Mouse (Mus musculus) monocyte, adult 2 months (primary cell): ENCODE results near the gene Gpa33.

ENCODE experiments used
- DNase-seq, 2 experiments: peaks; one replicate each; pipeline ENCODE4 v3.0.0; 2022; ENCODE audit warnings: low spot score in 2 of 2, low read depth in 1 of 2

Gpa33 gene

DNA sequence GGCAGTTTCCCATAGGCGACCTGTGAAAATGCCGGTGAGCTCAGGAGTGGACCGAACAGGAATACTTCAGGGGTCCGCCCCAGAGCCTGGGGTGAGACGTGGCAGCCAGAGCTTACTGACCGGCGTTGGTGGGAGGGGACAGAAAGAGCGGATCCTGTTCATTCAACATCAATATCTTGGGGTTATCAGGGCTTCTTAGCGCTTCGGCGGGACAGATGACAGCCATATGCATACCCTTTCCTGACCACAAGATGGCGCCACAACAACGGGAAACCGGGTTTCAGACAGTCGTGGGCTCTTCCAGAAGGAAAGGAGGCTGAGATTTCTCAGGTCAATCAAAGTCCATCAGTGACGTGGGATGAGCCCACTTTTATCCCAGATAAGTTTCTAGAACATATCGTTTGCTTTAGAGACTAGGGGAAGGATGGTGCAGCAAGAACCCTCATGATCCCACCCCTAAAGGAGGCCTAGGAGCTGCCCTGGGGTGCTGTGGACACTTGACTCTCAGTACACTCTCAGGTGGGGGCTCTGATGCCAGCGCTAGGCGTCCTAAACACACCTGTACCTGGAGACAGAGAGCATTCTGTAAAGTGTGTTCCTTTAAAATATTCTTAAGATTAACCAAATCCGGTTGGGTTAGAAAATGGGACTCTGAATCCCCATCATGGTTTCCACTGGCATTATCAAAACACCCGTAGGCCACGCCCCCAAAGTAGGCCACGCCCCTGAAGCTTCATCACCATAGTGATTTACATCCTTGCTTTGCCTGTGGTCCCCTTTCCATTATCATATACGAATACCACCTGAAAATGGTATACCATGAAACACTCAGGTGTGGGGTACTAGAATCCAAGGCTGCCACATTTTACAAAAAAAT, 30.8 kb downstream of the Gpa33 start:
- DNase-seq = peak in 1 of 2 experiments; percentile 21

DNA sequence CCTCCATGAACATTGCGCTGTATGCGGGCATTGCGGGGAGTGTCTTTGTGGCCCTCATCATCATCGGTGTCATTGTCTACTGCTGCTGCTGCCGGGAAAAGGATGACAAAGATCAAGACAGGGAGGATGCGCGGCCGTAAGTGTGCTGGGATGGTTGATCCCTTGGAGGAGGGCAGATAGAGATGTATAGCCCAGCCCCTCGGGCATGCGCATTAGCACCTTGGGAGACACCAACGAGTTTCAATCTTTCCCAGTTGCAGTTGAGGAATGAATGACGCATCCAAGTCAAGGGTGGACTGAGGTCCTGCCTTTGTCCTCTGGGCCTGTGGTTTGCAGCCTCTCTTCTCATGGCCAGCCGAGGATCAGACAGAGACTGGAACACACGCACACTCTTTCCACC, 34.5 kb downstream of the Gpa33 start:
- no peak for DNase-seq

DNA sequence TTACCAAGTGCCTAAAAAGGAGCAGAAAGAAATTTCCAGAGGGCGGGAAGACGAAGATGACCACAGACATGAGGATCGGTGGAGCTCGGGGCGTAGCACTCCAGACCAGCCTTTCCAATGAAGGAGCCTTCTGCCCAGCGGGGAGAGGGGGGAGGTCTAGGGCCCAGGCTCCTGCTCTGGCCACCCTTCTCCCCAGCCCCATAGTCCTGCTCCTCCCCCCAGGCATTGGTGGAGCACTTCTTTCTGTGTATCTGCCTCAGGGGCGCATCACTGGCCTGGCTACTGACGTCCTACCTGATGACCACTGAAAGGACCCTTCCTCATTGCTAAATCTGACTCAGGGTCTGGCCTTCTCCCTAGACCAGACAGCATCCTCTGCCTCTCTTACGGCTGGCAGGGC, 35.1 kb downstream of the Gpa33 start:
- DNase-seq = no peak

DNA sequence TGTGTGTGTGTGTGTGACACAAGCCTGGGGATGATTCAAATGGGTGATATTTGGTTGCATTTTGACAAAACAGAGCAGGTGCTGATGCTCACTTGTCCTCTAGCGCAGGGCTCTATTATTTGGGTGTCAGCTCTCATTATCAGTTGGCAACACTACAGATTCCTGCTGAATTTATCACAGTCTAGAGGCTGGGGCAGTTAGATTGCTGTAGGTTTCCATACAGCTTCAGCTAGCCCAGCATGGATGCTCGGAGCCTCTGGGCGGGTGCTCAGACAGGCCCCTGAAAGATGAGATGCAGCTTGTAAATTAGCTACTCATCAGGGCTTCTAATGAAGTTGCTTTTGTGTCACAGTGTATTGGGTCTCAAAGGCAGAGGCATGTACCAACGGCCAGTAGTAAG, 37.4 kb downstream of the Gpa33 start:
- no peak for DNase-seq

DNA sequence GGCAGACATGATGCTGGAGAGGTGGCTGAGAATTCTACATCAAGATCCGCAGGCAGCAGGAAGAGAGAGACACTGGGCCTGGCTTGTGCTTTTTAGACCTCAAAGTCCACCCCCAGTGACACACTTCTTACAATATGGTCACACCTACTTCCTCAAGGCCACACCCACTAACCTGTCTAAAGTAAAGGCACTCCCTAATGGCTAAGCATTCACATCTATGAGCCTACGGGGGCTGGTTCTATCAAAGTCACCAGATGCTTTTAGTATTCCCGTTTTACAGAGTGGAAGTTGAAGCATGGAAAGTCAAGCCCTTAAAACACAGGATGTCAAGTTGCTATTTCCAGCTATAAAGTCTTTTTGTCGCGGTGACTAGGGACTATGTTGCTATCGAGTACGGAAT, 38.0 kb downstream of the Gpa33 start:
- no peak for DNase-seq

DNA sequence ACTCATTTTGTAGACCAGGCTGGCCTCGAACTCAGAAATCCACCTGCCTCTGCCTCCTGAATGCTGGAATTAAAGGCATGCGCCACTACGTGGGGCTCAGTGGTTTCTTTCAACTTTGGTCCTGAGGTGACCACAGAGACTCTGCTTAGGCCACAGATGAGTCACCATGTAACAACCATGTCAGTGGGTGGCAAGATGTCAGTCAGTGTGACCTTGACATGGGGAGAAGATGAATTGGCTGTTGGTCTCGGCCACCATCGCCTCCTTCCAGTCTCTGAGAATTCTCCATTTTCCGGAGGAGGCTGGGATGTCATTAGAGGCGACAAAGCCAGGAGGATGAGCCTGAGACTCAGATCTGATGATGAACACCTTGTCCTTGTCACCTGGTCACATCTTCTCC, 39.7 kb downstream of the Gpa33 start:
- no peak for DNase-seq

DNA sequence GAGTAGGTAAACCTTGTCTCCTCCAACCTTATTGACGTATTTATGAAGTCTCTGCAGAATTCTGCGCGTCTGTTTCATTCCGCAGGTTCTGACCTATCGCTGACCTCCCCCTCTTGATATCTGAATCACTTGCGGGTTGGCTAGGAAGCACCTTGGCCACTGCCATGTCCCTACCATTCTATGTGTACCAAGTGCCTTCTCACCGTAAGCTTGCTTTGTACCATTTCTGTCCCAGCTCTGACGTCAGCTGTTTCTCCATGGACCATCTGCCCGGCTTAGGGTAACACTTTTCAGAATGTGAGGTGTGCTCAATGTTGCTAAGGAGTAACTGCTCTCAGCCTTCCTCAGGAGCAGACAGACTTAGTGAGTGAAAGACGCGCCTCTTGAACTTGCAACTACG, 40.8 kb downstream of the Gpa33 start:
- no peak for DNase-seq

DNA sequence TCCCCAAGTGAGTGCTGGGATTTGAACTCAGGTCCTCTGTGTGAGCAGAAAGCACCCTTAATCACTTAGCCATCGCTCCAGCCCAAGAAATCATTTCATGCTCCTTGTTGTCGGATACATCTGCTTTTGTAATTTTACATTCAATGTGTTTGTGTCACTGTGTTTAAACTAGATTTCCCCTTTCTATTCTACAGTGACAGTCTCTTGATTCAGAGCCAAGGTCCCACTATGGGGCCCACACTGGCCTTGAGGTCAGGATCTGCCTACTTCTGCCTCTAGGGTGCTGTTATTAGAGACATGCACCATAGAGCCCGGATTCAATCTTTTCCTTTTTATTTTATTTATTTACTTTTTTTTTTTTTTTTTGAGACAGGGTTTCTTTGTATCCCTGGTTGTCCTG, 43.0 kb downstream of the Gpa33 start:
- DNase-seq = no peak

DNA sequence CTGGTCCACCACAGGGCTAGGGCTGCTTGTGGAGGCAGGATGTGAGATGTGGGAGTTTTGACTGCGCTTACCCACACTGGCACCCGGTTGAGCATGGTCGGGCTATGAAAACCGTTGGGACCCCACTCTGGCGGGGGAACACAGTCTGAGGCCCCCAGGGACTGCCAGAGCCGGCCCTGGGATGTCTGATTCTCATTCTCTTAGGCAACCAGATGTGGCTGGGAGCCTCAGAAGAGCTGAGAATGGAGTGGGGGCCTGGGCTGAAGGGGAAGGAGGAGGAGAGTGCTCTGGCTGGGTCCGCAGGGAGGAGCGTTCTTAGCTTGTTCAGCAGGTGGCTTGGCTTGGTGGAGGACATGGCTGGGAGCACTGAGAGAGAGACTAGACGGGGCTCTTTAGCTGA, 43.6 kb downstream of the Gpa33 start:
- no peak for DNase-seq

DNA sequence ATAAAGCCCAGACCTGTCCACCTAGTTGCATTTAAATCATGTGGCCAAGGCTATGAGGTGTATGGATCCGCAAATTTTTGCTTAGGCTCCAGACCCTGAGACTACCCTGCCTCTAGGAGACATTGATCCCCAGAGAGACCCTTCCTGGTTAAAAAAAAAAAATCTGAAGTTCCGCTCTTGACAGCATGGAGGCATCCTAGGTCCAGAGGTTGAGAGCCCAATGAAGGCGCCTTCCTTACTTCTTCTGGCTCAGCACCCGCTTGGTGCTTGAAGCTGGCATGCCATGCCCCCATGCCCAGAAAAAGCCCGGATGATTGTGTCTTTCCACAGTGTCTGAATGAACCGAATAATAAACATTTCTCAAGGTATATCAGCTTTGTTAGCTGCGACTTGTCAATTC, 51.5 kb downstream of the Gpa33 start:
- no peak for DNase-seq

DNA sequence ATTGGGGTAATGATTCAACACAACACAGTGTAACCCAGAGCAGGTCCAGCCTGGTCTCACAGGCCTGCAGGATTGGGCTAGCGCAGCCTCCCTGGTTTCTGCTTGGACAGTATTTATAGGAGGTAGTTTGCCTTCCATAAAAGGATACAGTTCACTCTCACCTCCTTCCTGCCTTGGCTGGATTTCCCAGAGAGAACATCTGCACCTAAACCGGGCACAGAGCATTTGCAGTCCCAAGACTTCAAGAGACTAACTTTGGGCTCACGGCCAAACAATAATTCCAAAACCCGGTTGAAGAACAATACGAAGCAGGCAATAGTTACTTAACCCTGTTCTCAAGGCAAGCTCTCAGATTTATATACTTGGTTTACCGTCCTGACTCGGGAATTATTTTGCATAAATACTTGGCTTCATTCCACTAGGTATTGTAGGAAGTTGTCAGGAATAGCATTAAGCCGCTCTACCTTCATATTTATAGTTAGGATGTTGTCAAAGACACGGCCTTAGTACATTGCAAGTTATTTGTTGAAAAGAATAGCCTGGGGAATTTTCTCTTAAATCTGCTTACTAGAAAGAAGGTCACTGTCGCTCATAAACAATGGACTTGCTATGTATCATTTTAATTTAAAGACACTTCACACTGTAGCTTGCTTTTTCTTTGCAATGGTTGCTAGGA, 53.1 kb downstream of the Gpa33 start:
- no peak for DNase-seq

DNA sequence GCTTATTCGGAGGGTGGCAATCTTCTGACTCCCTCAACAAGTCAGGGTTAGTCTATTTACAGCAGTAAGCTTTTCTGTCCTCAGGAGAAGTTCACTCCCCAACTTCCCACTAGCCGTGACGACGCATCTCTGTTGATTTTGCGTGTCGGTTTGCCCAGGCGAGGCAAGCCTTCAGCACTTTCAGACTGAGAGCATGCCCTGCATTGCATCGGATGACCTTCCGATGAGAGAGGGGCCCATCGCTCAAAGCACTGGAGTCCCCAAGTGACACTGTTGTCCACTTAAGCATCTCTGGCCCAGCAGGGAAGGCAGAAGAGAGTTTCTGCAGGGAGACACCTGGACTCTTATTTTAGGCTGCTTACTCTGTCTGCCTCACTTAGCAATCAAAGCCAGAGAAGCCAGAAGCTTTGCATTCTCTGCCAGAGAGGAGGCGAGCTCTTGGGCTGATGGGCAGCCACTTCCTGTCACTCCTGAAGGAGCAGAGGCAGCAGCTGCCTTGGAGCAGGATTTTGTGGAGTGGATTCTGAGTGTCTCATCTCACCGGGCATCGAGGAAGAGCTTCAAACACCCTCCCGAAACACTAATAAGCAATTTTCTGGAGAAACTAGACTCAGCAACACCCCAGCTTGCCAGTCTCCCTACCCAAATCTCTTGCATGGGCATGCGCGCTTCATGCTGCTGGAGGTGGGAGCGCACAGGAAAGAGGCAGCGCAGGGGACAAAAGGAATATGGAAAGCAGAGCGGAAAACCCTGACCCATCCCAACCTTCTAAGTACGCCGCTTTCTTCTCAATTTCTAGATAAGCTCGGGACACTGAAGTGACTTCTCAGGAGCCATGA, 54.6 kb downstream of the Gpa33 start:
- DNase-seq = no peak

DNA sequence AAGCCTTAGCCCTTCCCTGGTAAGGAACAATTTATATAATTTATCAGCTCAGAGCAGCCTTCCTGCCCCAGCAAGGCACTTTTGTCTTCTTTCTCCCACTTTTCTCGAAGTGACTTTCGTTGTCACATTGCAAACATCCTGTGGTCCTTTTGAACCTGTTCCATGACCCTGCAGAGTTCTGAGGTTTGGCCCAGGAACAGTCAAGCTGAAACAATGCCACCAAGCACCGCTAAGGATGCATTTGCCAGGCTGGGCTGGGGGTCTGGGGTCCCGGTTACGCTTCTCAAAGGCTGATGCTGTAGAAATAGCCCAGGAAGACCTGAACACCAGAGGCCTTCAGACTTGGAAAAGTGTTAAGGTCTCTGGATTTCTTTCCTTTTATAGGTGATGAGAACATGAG, 55.3 kb downstream of the Gpa33 start:
- DNase-seq = no peak

DNA sequence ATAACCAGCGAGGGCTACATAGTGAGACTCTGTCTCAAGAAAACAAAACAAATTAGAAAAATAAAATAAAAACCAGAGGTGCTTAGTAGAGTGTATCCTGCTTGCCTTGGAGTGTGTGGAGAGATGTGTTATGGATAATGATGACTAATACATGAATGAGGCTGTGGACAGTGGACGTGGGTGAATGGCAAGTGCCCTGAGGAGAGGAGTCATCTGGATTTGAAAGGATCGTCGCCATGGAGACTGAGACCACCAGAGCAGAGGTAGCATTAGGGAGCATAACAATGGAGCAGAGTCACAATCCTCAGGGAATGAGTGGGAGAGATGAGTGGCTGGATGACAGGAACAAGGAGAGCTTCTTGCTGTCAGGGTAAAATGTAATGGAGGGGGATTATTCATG, 59.8 kb downstream of the Gpa33 start:
- DNase-seq = no peak

DNA sequence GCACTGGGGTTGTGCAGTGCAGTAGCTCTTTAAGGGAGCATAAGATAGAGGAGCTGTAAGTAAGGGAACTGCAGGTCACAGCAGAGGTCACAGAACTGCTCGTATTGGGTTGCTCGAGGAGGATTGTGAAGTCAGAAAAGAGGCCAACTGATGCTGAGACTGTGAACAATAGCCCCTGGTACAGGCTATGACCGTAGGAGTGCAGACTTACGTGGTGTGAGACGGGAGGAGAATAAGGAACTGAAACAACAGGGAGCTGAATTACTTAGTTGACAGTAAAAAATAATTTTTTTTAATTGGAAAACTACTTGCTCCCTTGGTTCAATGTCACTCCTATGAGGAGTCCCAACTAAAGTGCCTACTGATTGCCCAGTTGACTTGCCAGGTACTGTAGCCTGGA, 74.1 kb downstream of the Gpa33 start:
- no peak for DNase-seq

DNA sequence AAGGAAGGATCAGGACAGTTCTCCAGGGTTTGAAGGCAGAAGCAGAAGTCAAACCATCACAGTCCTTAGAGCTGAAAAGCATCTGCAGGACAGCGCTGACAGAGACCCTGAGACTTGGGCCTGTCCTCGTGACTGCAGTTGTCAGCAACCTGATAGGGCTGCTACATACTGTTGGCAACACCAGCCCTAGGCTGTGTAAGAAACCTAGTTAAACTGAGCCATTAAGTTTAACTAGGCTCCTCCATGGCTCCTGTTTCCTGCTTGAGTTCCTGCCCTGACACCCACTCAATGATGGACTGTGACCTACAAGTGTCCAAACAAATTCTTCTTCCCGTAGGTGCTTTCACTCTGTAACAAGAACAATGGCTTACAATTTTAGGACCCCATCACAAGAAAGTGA, 75.1 kb downstream of the Gpa33 start:
- DNase-seq = no peak

DNA sequence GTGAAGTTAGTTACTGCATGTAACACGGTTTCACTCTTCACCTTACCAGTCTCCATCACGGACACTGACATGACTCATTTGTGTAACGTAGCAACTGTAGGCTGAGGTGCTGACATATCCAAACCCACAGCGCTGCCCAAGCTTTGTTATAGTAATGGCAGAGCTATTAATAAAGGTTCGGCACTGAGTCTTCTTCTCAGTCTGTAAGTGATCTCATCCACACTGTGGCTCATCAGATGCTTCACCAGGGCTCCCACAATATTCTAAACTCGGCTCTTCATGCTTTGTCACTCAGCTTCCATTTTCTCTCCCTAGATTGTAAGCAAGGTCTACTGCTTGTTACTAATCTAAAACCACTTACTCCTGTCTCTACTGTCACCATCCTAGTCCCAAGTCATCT, 79.3 kb downstream of the Gpa33 start:
- DNase-seq = no peak

DNA sequence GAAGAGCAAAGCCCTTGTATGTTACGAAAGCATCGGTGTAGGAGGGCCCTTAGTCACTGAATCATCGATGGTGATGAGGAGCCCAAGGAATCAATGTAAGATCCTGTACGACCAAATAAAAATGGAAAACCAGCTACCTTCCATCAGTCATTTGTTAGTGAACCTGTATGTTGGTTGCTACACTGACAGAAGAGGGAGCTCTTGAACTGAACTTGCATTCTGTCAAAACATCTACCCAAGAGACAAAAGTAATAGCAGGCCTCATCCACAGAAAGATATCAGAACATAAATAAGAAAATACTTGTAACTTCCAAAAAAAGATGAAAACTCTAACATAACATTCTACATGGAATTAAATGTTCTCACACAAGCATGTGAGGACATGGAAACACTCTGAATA, 84.1 kb downstream of the Gpa33 start:
- no peak for DNase-seq
